Mouse (Mus musculus) heart, embryonic 13.5 days (tissue): ENCODE data around the gene Ucn2. TPM values are rescaled to one million over a fixed set of nuclear protein-coding genes. Genes with fewer than 3 reads are reported as not detected.

Experiments used
- ATAC-seq: fragments of 200-750 bp; cut with Nextera tagmentation; 2 replicates; pipeline ENCODE4 v1.8.0; 2017; ENCODE audit warnings: moderate TSS enrichment; ENCODE audit not compliant: insufficient number of reproducible peaks, low FRiP score, low TSS enrichment; ENCODE audit errors: extremely low read depth
- H3K27ac ChIP-seq: fragments of 300-500 bp; sonication (generic); replicated peaks from 2 replicates; pipeline ENCODE4 v1.5.1; 2015; ENCODE audit warnings: moderate library complexity, mild to moderate bottlenecking, inconsistent platforms
- H3K27me3 ChIP-seq: fragments of 300-500 bp; sonication (generic); replicated peaks from 2 replicates; pipeline ENCODE4 v1.6.1; 2015; ENCODE audit warnings: mild to moderate bottlenecking, inconsistent platforms
- H3K36me3 ChIP-seq: fragments of 300-500 bp; sonication (generic); 2 replicates; pipeline ENCODE4 v1.6.1; 2015; ENCODE audit warnings: mild to moderate bottlenecking, inconsistent platforms
- H3K4me1 ChIP-seq: fragments of 300-500 bp; sonication (generic); 2 replicates; pipeline ENCODE4 v1.6.1; 2015; ENCODE audit warnings: inconsistent platforms
- H3K4me2 ChIP-seq: fragments of 300-500 bp; sonication (generic); 2 replicates; pipeline ENCODE4 v1.6.1; 2015; ENCODE audit warnings: inconsistent platforms, mild to moderate bottlenecking, moderate library complexity
- H3K4me3 ChIP-seq: fragments of 300-500 bp; sonication (generic); 2 replicates; pipeline ENCODE4 v1.5.1; 2015; ENCODE audit warnings: moderate library complexity, mild to moderate bottlenecking, inconsistent platforms
- H3K9ac ChIP-seq: fragments of 300-500 bp; sonication (generic); 2 replicates; pipeline ENCODE4 v1.6.1; 2015; ENCODE audit warnings: inconsistent platforms, mild to moderate bottlenecking, moderate library complexity
- H3K9me3 ChIP-seq: fragments of 300-500 bp; sonication (generic); 2 replicates; pipeline ENCODE4 v1.6.1; 2016; ENCODE audit warnings: inconsistent platforms
- WGBS: fragments of 180-500 bp; shearing (Covaris S2); methylation state at CpG from one replicate; pipeline ENCODE4 v1.1.7; 2015; ENCODE audit warnings: mixed read lengths; 5-methylcytosine and 5-hydroxymethylcytosine counted together
- polyA plus RNA-seq: library from polyadenylated mRNA; unstranded; fragments of >200 nt; fragmentation: Nextera tagmentation; extraction: Ambion mirVana; gene quantifications from 2 replicates; pipeline ENCODE4 v1.2.1, GENCODE M21; 2015

The Ucn2 gene
- polyA plus RNA-seq, 1 experiment from 2014 or later: not detected

DNA sequence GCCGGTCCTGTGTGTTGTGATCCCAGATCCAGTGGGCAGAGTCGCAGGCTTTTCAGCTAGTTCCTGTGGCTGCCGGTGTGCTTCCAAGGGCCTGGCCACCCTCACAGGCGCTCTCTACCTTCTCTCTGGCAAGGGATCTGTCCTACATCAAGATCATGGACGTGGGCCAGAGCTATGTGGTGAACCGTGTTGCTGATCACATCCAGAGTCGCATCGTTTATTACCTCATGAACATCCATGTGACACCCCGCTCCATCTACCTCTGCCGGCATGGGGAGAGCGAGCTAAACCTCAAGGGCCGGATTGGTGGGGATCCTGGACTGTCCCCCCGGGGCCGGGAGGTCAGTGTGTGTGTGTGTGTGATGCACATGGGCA, 24.5 kb downstream of the Ucn2 start:
- 66% methylated on average over 14 of the region's 14 CpGs for WGBS
- Histone ChIP-seq H3K9me3 (no peaks in the 10 kb centered on the region), H3K27ac (no peak overlapping the region), H3K4me3 (no peak overlapping the region), H3K4me2 (no peak overlapping the region; the same call in 1 of the 2 replicates), H3K9ac (no peak overlapping the region), H3K27me3 (no peaks in the 10 kb centered on the region), H3K36me3 (peaks cover 6% of the 10 kb centered on the region; the same call in 1 of the 2 replicates), H3K4me1 (peaks cover 30% of the 10 kb centered on the region)
- no peak for ATAC-seq

- ATAC-seq: no peak
- Histone ChIP-seq H3K27ac (no peak overlapping the region), H3K4me1 (peaks cover 7% of the 10 kb centered on the region; the same call in 1 of the 2 replicates), H3K27me3 (no peaks in the 10 kb centered on the region), H3K9ac (no peak overlapping the region), H3K9me3 (no peaks in the 10 kb centered on the region), H3K4me2 (no peak overlapping the region), H3K4me3 (no peak overlapping the region), H3K36me3 (peaks cover 6% of the 10 kb centered on the region; the same call in 1 of the 2 replicates)
- WGBS: 41% methylated on average over 8 of the region's 8 CpGs
These were observed 29.6 kb downstream of the Ucn2 start for GRCm38 (mm10) chr9:109015397-109015796.

GRCm38 (mm10) chr9:109016973-109017604, 31.3 kb downstream of the Ucn2 start:
- Histone ChIP-seq H3K4me1 (peaks cover 7% of the 10 kb centered on the region; the same call in 1 of the 2 replicates), H3K9ac (no peak overlapping the region), H3K4me3 (no peak overlapping the region), H3K4me2 (no peak overlapping the region), H3K27me3 (no peaks in the 10 kb centered on the region), H3K9me3 (no peaks in the 10 kb centered on the region), H3K27ac (no peak overlapping the region), H3K36me3 (no peaks in the 10 kb centered on the region)
- no peak for ATAC-seq
- whole genome bisulfite sequencing: 36% methylated on average over 11 of the region's 11 CpGs

- Histone ChIP-seq H3K4me2 (no peak overlapping the region), H3K9ac (no peak overlapping the region), H3K4me3 (no peak overlapping the region), H3K27me3 (no peaks in the 10 kb centered on the region), H3K4me1 (no peaks in the 10 kb centered on the region), H3K36me3 (no peaks in the 10 kb centered on the region), H3K9me3 (no peaks in the 10 kb centered on the region), H3K27ac (no peak overlapping the region)
- ATAC-seq: no peak
- WGBS: 83% methylated on average over 4 of the region's 4 CpGs
These were observed 35.6 kb downstream of the Ucn2 start for GRCm38 (mm10) chr9:109021428-109021827.

- Histone ChIP-seq H3K27ac (no peak overlapping the region), H3K4me2 (no peak overlapping the region), H3K4me3 (no peak overlapping the region), H3K4me1 (0 out of 2 replicates have a peak, but pooled peaks cover 5% of the 10 kb centered on the region), H3K9ac (no peak overlapping the region), H3K36me3 (no peaks in the 10 kb centered on the region), H3K9me3 (no peaks in the 10 kb centered on the region), H3K27me3 (no peaks in the 10 kb centered on the region)
- no peak for ATAC-seq
- WGBS: 86% methylated on average over 17 of the region's 17 CpGs
These were observed 37.3 kb downstream of the Ucn2 start for GRCm38 (mm10) chr9:109022866-109023685.

DNA sequence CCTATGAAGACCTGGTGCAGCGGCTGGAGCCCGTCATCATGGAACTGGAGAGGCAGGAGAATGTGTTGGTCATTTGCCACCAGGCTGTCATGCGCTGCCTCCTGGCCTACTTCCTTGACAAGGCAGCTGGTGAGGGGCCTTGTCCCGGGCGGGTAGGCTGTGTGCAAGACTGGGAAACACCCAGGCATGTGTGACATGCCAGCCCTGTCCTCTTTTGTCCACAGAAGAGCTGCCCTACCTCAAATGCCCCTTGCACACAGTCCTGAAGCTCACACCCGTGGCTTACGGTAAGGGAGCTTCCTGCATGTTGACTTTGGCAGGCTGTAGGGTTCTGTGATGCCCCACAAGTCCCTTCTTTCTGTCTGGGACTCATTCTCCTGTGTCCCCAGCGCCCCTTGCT, 41.7 kb downstream of the Ucn2 start:
- Histone ChIP-seq H3K27ac (no peak overlapping the region), H3K4me3 (no peak overlapping the region), H3K27me3 (no peaks in the 10 kb centered on the region), H3K36me3 (0 out of 2 replicates have a peak, but pooled peaks cover 5% of the 10 kb centered on the region), H3K9ac (no peak overlapping the region), H3K4me1 (0 out of 2 replicates have a peak, but pooled peaks cover 5% of the 10 kb centered on the region), H3K4me2 (no peak overlapping the region), H3K9me3 (no peaks in the 10 kb centered on the region)
- WGBS: 63% methylated on average over 8 of the region's 8 CpGs
- ATAC-seq: no peak

- Histone ChIP-seq H3K4me2 (no peak overlapping the region), H3K36me3 (0 out of 2 replicates have a peak, but pooled peaks cover 5% of the 10 kb centered on the region), H3K9ac (no peak overlapping the region), H3K27ac (no peak overlapping the region), H3K9me3 (no peaks in the 10 kb centered on the region), H3K27me3 (no peaks in the 10 kb centered on the region), H3K4me1 (0 out of 2 replicates have a peak, but pooled peaks cover 5% of the 10 kb centered on the region), H3K4me3 (no peak overlapping the region)
- WGBS: 81% methylated on average over 3 of the region's 3 CpGs
- ATAC-seq: no peak
These were observed 42.6 kb downstream of the Ucn2 start for GRCm38 (mm10) chr9:109028421-109028820.

GRCm38 (mm10) chr9:109028919-109029318, 43.1 kb downstream of the Ucn2 start:
- Histone ChIP-seq H3K4me2 (no peak overlapping the region), H3K4me1 (0 out of 2 replicates have a peak, but pooled peaks cover 5% of the 10 kb centered on the region), H3K4me3 (no peak overlapping the region), H3K27ac (no peak overlapping the region), H3K27me3 (no peaks in the 10 kb centered on the region), H3K36me3 (0 out of 2 replicates have a peak, but pooled peaks cover 5% of the 10 kb centered on the region), H3K9ac (no peak overlapping the region), H3K9me3 (no peaks in the 10 kb centered on the region)
- 76% methylated on average over 5 of the region's 5 CpGs for WGBS
- ATAC-seq: no peak

DNA sequence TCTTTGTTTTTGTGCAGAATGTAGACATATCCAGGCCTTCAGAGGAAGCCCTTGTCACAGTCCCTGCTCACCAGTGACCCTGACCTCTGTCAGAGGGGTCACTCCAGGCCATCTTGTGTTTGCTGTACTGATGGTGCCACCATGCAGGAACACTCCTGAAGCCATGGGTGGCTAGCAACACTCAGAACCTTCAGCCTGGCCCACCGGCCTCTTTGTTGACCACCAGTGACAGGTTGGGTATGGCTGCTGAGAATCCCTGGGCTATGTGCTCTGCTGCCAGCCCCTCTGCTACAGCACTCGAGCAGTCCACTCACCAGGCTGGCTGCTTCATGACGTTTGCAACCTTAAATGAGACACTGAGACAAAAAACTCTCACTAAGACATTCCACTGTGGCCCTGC, 44.5 kb downstream of the Ucn2 start:
- Histone ChIP-seq H3K4me2 (no peak overlapping the region), H3K9me3 (no peaks in the 10 kb centered on the region), H3K36me3 (0 out of 2 replicates have a peak, but pooled peaks cover 5% of the 10 kb centered on the region), H3K9ac (no peak overlapping the region), H3K4me3 (no peak overlapping the region), H3K27ac (no peak overlapping the region), H3K27me3 (no peaks in the 10 kb centered on the region), H3K4me1 (0 out of 2 replicates have a peak, but pooled peaks cover 5% of the 10 kb centered on the region)
- no peak for ATAC-seq
- WGBS: 56% methylated on average over 3 of the region's 3 CpGs

DNA sequence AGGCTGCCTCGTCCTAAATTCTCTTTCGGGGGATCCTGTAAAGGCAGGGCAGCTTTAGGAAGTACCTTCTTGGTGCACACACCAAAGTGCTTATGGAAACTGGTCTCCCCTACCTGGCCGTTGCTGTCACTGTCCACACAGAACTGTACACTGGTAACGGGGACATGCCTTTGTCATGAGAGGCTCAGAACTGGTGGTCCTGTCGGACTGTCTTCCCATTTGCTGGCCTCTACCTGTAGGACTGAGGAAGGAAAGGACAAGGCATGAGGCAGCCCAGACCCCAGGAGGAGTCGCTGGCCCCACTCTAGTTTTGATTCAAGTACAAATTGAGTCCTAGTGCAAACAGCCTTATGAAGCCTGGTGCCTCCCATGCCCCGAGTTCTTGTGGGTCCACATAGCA, 45.2 kb downstream of the Ucn2 start:
- Histone ChIP-seq H3K9me3 (no peaks in the 10 kb centered on the region), H3K4me2 (no peak overlapping the region), H3K27me3 (no peaks in the 10 kb centered on the region), H3K4me1 (0 out of 2 replicates have a peak, but pooled peaks cover 5% of the 10 kb centered on the region), H3K4me3 (no peak overlapping the region), H3K36me3 (0 out of 2 replicates have a peak, but pooled peaks cover 5% of the 10 kb centered on the region), H3K9ac (no peak overlapping the region), H3K27ac (no peak overlapping the region)
- ATAC-seq: no peak
- 89% methylated on average over 7 of the region's 7 CpGs for WGBS

DNA sequence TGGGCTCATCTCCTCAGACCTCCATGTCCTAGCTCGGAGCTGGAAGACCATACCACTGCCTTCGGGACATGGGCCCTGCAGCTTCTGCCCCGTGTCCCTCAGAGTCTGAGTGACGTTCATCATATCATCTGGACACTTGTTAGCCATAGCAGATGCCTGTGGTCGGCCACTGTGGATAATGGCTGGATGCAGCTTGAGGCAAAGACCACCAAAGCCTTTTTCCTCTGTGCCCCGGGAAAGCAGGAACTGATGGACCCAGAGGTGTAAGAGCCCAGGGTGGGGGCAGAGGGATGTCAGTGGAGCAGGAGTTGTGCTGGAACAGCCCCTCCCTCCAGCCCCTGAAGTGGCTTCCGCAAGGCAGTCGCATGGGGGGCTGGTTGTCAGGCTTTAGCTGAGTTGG, 45.9 kb downstream of the Ucn2 start:
- H3K9me3 ChIP-seq: no peaks in the 10 kb centered on the region
- no peak overlapping the region for H3K9ac ChIP-seq
- H3K27ac ChIP-seq: no peak overlapping the region
- 0 out of 2 replicates have a peak, but pooled peaks cover 5% of the 10 kb centered on the region for H3K36me3 ChIP-seq
- 76% methylated on average over 8 of the region's 8 CpGs for WGBS
- no peaks in the 10 kb centered on the region for H3K27me3 ChIP-seq
- H3K4me1 ChIP-seq: 0 out of 2 replicates have a peak, but pooled peaks cover 5% of the 10 kb centered on the region
- H3K4me2 ChIP-seq: no peak overlapping the region
- ATAC-seq: no peak
- no peak overlapping the region for H3K4me3 ChIP-seq
